16 mouse cellular contexts compared by ENCODE assay signal in the genomic region with DNA sequence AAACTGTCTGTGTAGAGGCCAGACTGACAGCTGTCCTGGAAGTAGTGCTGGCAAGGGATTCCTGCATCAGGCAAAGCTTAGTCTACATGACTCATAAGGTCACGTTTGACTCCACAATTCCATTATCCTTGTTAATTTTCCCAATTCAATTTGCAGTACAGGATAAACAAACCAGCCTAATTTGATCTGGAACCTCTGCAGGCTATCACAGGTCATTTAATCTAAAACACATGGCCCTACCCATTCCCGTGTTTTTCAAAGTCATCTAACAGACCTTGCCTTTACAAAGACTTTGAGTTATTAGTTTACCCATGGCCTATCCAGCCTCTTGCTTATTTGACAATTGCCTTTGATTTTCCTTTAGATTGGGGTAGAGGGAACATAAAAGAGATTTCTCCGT. TPM values are rescaled to one million over a fixed set of nuclear protein-coding genes. Genes with fewer than 3 reads are reported as not detected.
"Had no signal": no experiment of that assay in that cellular context is flagged by ENCODE, and none has a peak within 500 bp of the region (broad histone marks: within the 10 kb centered on the region; RNA-seq: fewer than 3 reads in every experiment).

No protein-coding gene starts in this region.

- H3K4me3 ChIP-seq: liver, embryonic 15.5 days; midbrain, embryonic 15.5 days; neural tube, embryonic 12.5 days had no signal

- H3K9ac ChIP-seq: liver, embryonic 15.5 days; midbrain, embryonic 15.5 days; neural tube, embryonic 12.5 days had no signal

- H3K4me2 ChIP-seq: liver, embryonic 11.5 days; liver, embryonic 15.5 days; midbrain, embryonic 15.5 days; neural tube, embryonic 12.5 days had no signal

- H3K9me3 ChIP-seq: liver, embryonic 15.5 days; midbrain, embryonic 15.5 days; neural tube, embryonic 12.5 days had no signal

- ATAC-seq: lung, postnatal 0 days had no signal

- H3K36me3 ChIP-seq: liver, embryonic 15.5 days; midbrain, embryonic 15.5 days; neural tube, embryonic 12.5 days had no signal

- DNase-seq: kidney, adult 2 months; kidney, postnatal 36 days; layer of hippocampus, adult 9-11 months; layer of hippocampus, postnatal 36 days; lung, adult 2 months; lung, postnatal 36 days; thymus, adult 2 months; thymus, postnatal 36 days had no signal

- H3K27me3 ChIP-seq: liver, embryonic 15.5 days; midbrain, embryonic 15.5 days; neural tube, embryonic 12.5 days had no signal

- H3K4me1 ChIP-seq: liver, embryonic 15.5 days; neural tube, embryonic 12.5 days had no signal

- H3K27ac ChIP-seq: liver, embryonic 15.5 days; midbrain, embryonic 15.5 days; neural tube, embryonic 12.5 days had no signal

RNA-seq across cellular contexts. Expression of a gene that starts 23.4 kb away (rescaled TPM):
- total RNA-seq: megakaryocyte progenitor cell, adult 5-6 weeks; monocyte, adult 5-6 weeks; neutrophil, adult 5-6 weeks had no signal
